In genomic region chr4:136030968-136031909, GRCm38 (mm10) we compare ENCODE assay signal across 8 mouse cellular contexts. TPM values are rescaled to one million over a fixed set of nuclear protein-coding genes. Genes with fewer than 3 reads are reported as not detected.
DNase-seq lines count a peak whose midpoint lies in the region; ATAC-seq lines count a peak whose summit lies in the region.

No protein-coding gene starts in this region.

- H3K36me3 ChIP-seq in midbrain, embryonic 10.5 days: no peaks in the 10 kb centered on the region
- no peaks in the 10 kb centered on the region for H3K36me3 ChIP-seq in midbrain, embryonic 15.5 days (replicated peaks)
- H3K36me3 ChIP-seq in heart, embryonic 15.5 days: no peaks in the 10 kb centered on the region

- H3K4me1 ChIP-seq in midbrain, embryonic 10.5 days: peaks cover 21% of the 10 kb centered on the region
- 0 out of 2 replicates have a peak, but pooled peaks cover 3% of the 10 kb centered on the region for H3K4me1 ChIP-seq in midbrain, embryonic 15.5 days
- H3K4me1 ChIP-seq in brown adipose tissue, adult 24 weeks (ENCODE audit: control insufficient read depth, insufficient read depth, insufficient read length, low read length): peaks cover 3% of the 10 kb centered on the region
- H3K4me1 ChIP-seq in heart, embryonic 15.5 days (replicated peaks): peaks cover 10% of the 10 kb centered on the region

- 6% methylated on average over 8 of the region's 8 CpGs for WGBS in midbrain, embryonic 10.5 days
- 6% methylated on average over 8 of the region's 8 CpGs for WGBS in midbrain, embryonic 15.5 days
- WGBS in heart, embryonic 15.5 days: 16% methylated on average over 8 of the region's 8 CpGs

- H3K9me3 ChIP-seq in midbrain, embryonic 10.5 days (replicated peaks): no peaks in the 10 kb centered on the region
- no peaks in the 10 kb centered on the region for H3K9me3 ChIP-seq in midbrain, embryonic 15.5 days
- no peaks in the 10 kb centered on the region for H3K9me3 ChIP-seq in heart, embryonic 15.5 days (replicated peaks)

- no peak overlapping the region for H3K9ac ChIP-seq in midbrain, embryonic 15.5 days
- no peak overlapping the region for H3K9ac ChIP-seq in heart, embryonic 15.5 days

- no peaks in the 10 kb centered on the region for H3K27me3 ChIP-seq in midbrain, embryonic 10.5 days (ENCODE audit: low read depth, poor library complexity, severe bottlenecking)
- no peaks in the 10 kb centered on the region for H3K27me3 ChIP-seq in midbrain, embryonic 15.5 days (replicated peaks)
- no peaks in the 10 kb centered on the region for H3K27me3 ChIP-seq in heart, embryonic 15.5 days

- peak overlapping the region; percentile 67 for H3K27ac ChIP-seq in midbrain, embryonic 10.5 days (replicated peaks)
- no peak overlapping the region for H3K27ac ChIP-seq in midbrain, embryonic 15.5 days
- H3K27ac ChIP-seq in brown adipose tissue, adult 24 weeks (replicated peaks; ENCODE audit: low read depth, low read length): peak overlapping the region; percentile 43
- peak overlapping the region; percentile 73 for H3K27ac ChIP-seq in heart, embryonic 15.5 days

- peak; percentile 28 for DNase-seq in midbrain, embryonic 10.5 days (ENCODE audit: low spot score)
- DNase-seq in kidney, postnatal 25 days: peak; percentile 51 to 73
- no peak for DNase-seq in left cerebral cortex, postnatal 36 days (ENCODE audit: low spot score in 2 of 2)
- DNase-seq in c-Kit-positive CD71-positive TER-119-positive erythroid progenitor cells, embryonic 14.5 days (ENCODE audit: low spot score): no peak

- peak overlapping the region; percentile 16; the same call in 1 of the 2 replicates for H3K4me3 ChIP-seq in midbrain, embryonic 10.5 days
- no peak overlapping the region for H3K4me3 ChIP-seq in midbrain, embryonic 15.5 days
- no peak overlapping the region for H3K4me3 ChIP-seq in brown adipose tissue, adult 24 weeks (ENCODE audit: insufficient read depth, low read depth, low read length)
- no peak overlapping the region for H3K4me3 ChIP-seq in heart, embryonic 15.5 days

- ATAC-seq in midbrain, embryonic 15.5 days (replicated peaks): no peak
- ATAC-seq in heart, embryonic 15.5 days (replicated peaks; ENCODE audit: insufficient number of reproducible peaks, insufficient read depth, low FRiP score, low read depth): peak; percentile 90
- peak; percentile 68 for ATAC-seq in megakaryocyte-erythroid progenitor cell, adult 5-6 weeks (replicated peaks; ENCODE audit: low FRiP score, low TSS enrichment, poor library complexity, severe bottlenecking)

- H3K4me2 ChIP-seq in midbrain, embryonic 15.5 days: no peak overlapping the region
- H3K4me2 ChIP-seq in heart, embryonic 15.5 days: peak overlapping the region; percentile 2

- intact Hi-C loops in left cerebral cortex, postnatal 36 days (cut with DNase I): no loop called here

RNA-seq across cellular contexts. Expression of gene Eloa, which starts 9.7 kb away (rescaled TPM):
- polyA plus RNA-seq in midbrain, embryonic 10.5 days (2016; fragmentation: Nextera tagmentation; extraction: Ambion mirVana): 34.7 and 36.1 TPM in 2 replicates
- 27.5 TPM in 2 replicates for polyA plus RNA-seq in midbrain, embryonic 15.5 days (2015; fragmentation: Nextera tagmentation; extraction: Ambion mirVana)
- polyA plus RNA-seq in brown adipose tissue, adult 24 weeks (2012; ENCODE audit: insufficient read depth, insufficient read length, missing spikeins): 28.3 and 33.8 TPM in 2 replicates
- 27.3 and 31.4 TPM in 2 replicates for polyA plus RNA-seq in heart, embryonic 15.5 days (2015; fragmentation: Nextera tagmentation; extraction: Ambion mirVana)
- 41.0 and 41.3 TPM in 2 replicates for total RNA-seq in megakaryocyte-erythroid progenitor cell, adult 5-6 weeks (2014; fragmentation: Nextera tagmentation)
- 48.9 and 51.8 TPM in 2 replicates for total RNA-seq in megakaryocyte-erythroid progenitor cell, adult 5-6 weeks (2017)
- total RNA-seq in left cerebral cortex, postnatal 36 days (2021): 10 to 100 TPM; 27.7 to 29.4 TPM

RNA-seq across cellular contexts. Expression of gene Rpl11, which starts 22.0 kb away (rescaled TPM):
- 407 and 486 TPM in 2 replicates for polyA plus RNA-seq in midbrain, embryonic 10.5 days (2016; fragmentation: Nextera tagmentation; extraction: Ambion mirVana)
- polyA plus RNA-seq in midbrain, embryonic 15.5 days (2015; fragmentation: Nextera tagmentation; extraction: Ambion mirVana): 262 and 276 TPM in 2 replicates
- 772 and 1,311 TPM in 2 replicates for polyA plus RNA-seq in brown adipose tissue, adult 24 weeks (2012; ENCODE audit: insufficient read depth, insufficient read length, missing spikeins)
- polyA plus RNA-seq in heart, embryonic 15.5 days (2015; fragmentation: Nextera tagmentation; extraction: Ambion mirVana): 236 and 245 TPM in 2 replicates
- 1,812 and 1,837 TPM in 2 replicates for total RNA-seq in megakaryocyte-erythroid progenitor cell, adult 5-6 weeks (2014; fragmentation: Nextera tagmentation)
- 1,215 and 1,345 TPM in 2 replicates for total RNA-seq in megakaryocyte-erythroid progenitor cell, adult 5-6 weeks (2017)
- 100 to 1,000 TPM; 248 to 256 TPM for total RNA-seq in left cerebral cortex, postnatal 36 days (2021)

RNA-seq across cellular contexts. Expression of gene Pithd1, which starts 44.2 kb away (rescaled TPM):
- 66.3 and 69.6 TPM in 2 replicates for polyA plus RNA-seq in midbrain, embryonic 10.5 days (2016; fragmentation: Nextera tagmentation; extraction: Ambion mirVana)
- polyA plus RNA-seq in midbrain, embryonic 15.5 days (2015; fragmentation: Nextera tagmentation; extraction: Ambion mirVana): 62.8 and 64.6 TPM in 2 replicates
- 20.3 and 31.3 TPM in 2 replicates for polyA plus RNA-seq in brown adipose tissue, adult 24 weeks (2012; ENCODE audit: insufficient read depth, insufficient read length, missing spikeins)
- 34.0 and 57.7 TPM in 2 replicates for polyA plus RNA-seq in heart, embryonic 15.5 days (2015; fragmentation: Nextera tagmentation; extraction: Ambion mirVana)
- total RNA-seq in megakaryocyte-erythroid progenitor cell, adult 5-6 weeks (2014; fragmentation: Nextera tagmentation): 42.5 and 52.7 TPM in 2 replicates
- 31.3 and 34.5 TPM in 2 replicates for total RNA-seq in megakaryocyte-erythroid progenitor cell, adult 5-6 weeks (2017)
- 10 to 100 TPM; 82.7 to 91.9 TPM for total RNA-seq in left cerebral cortex, postnatal 36 days (2021)

RNA-seq across cellular contexts. Expression of gene Lypla2, which starts 58.8 kb away (rescaled TPM):
- polyA plus RNA-seq in midbrain, embryonic 10.5 days (2016; fragmentation: Nextera tagmentation; extraction: Ambion mirVana): 214 and 220 TPM in 2 replicates
- 228 and 233 TPM in 2 replicates for polyA plus RNA-seq in midbrain, embryonic 15.5 days (2015; fragmentation: Nextera tagmentation; extraction: Ambion mirVana)
- polyA plus RNA-seq in brown adipose tissue, adult 24 weeks (2012; ENCODE audit: insufficient read depth, insufficient read length, missing spikeins): 29.3 and 29.8 TPM in 2 replicates
- polyA plus RNA-seq in heart, embryonic 15.5 days (2015; fragmentation: Nextera tagmentation; extraction: Ambion mirVana): 59.6 and 79.0 TPM in 2 replicates
- 45.2 and 63.2 TPM in 2 replicates for total RNA-seq in megakaryocyte-erythroid progenitor cell, adult 5-6 weeks (2014; fragmentation: Nextera tagmentation)
- total RNA-seq in megakaryocyte-erythroid progenitor cell, adult 5-6 weeks (2017): 13.7 and 17.5 TPM in 2 replicates
- 10 to 100 TPM; 80.0 to 86.1 TPM for total RNA-seq in left cerebral cortex, postnatal 36 days (2021)

Comparison
In these comparisons a context has a peak if more than half of its experiments do, and no peak if none do; other contexts are left out.
1. DNase-seq: peak in midbrain, embryonic 10.5 days (single experiment) and kidney, postnatal 25 days (2 of 2); none in left cerebral cortex, postnatal 36 days (0 of 2) and c-Kit-positive CD71-positive TER-119-positive erythroid progenitor cells, embryonic 14.5 days (single experiment).